Mouse (Mus musculus) adrenal gland, postnatal 14 days (tissue): ENCODE data around the gene Adra1d. TPM values are rescaled to one million over a fixed set of nuclear protein-coding genes. Genes with fewer than 3 reads are reported as not detected.
A peak's percentile ranks its signal among the peaks of the same experiment; 100 is the strongest.

ENCODE experiments used
- DNase-seq: peaks from one replicate; pipeline ENCODE4 v3.0.0; 2021; ENCODE audit warnings: mixed read lengths
- long read RNA-seq, 2 experiments: library from polyadenylated mRNA; stranded (forward); transcript quantifications; one replicate each; pipeline ENCODE4 v2.0.0; 2021
- total RNA-seq: library from RNA; stranded (reverse); gene quantifications from 2 replicates; pipeline ENCODE4 v1.2.3, GENCODE M21; 2021

Adra1d gene
- total RNA-seq, result 16.9 and 22.4 TPM in 2 replicates
- long read RNA-seq, experiment 1, transcript Adra1d-201 (2 exons, 1,899 nt), result major isoform, 30 of 32 reads
- long read RNA-seq, experiment 1, partial matches to known transcripts, result 0 of 32 reads
- long read RNA-seq, experiment 1, other reads (novel, unspliced or antisense), result 2 of 32 reads
- long read RNA-seq, experiment 2, transcript Adra1d-201 (2 exons, 1,899 nt), result major isoform, 8 of 11 reads
- long read RNA-seq, experiment 2, partial matches to known transcripts, result 0 of 11 reads
- long read RNA-seq, experiment 2, other reads (novel, unspliced or antisense), result 3 of 11 reads

- peak; percentile 79 for DNase-seq
Observed at GRCm38 (mm10) chr2:131561891-131562585, at the start of gene Adra1d. Gene Adra1d (minus strand): TSS chr2:131562283.

GRCm38 (mm10) chr2:131601881-131602280 is 39.8 kb upstream of the Adra1d start:
- no peak for DNase-seq

DNA sequence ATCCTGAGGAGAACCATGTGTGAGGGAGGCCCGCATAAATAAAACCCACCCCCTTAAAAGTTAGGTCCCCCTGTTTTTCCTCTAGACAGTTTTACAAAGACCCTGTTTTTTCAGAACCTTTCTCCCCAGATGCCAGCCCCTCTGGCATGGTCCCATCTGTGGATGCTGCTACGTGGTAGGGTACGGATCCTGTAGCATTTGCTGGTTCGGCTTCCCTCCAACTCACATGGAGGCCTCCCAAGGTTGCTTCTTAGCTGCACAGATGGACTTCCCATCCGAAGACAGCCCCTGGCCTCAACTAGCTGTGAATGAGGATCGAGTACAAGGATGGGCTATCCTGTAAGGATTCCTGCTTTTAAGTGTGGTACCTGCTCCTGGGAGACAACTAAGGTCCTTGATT is 32.8 kb upstream of the Adra1d start:
- no peak for DNase-seq

DNA sequence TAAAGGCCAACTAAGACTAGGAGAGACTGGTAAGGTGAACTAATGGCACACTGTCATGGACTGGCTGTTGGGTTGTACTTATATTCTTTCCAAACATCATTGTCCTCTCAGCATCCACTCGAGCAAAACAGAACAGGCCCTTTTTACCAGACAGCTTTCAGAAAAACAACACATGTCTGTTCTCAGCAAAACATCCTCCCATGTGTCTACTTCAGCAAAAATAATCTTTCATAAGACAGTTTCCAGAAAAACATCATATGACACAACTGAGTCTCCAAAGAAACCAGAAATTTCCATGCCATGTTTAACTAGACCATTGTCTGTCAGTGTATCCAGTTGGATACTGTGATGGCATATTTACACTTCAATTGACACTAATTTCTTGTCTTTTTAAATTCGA is 25.4 kb upstream of the Adra1d start:
- DNase-seq, result no peak

DNA sequence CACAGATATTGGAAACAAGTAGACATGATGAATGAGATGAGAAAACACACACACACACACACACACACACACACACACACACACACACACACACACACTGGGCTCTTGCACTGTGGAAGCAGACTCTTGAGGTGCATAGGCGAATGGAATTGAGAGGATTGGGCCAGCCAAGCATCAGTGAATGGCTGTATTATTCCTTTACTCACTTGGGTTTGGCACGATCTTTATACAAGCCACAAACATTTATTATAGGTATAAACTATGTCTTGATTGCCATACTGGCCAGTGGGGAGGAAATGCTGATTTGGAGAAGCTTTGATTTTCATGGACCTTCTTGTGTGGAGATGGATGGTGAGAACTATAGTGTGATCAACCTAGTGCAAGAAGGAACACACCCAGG is 19.4 kb upstream of the Adra1d start:
- DNase-seq, result no peak

- peak; percentile 90 for DNase-seq
Observed at GRCm38 (mm10) chr2:131562586-131563122, 571 bp upstream of the Adra1d start.

DNA sequence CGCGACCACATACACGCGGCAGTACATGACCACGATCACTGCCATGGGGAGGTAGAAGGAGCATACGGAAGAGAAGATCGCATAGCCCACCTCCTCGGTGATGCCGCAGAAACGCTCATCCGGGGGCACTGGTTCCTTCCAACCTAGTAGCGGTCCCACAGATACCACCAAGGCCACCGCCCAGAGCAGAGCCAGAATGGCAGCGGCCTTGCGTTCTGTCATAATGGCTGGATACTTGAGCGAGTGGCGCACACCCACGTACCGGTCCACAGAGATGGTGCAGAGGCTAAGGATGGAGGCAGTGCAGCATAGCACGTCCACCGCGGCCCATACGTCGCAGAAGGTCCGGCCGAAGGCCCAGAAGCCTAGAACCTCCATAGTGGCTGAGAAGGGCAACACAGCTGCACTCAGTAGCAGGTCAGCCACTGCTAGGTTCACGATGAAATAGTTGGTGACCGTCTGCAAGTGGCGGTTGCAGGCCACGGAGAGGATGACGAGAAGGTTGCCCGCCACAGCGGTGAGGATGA is 676 bp downstream of the Adra1d start:
- peak; percentile 31 for DNase-seq

- peak; percentile 52 for DNase-seq
Observed at GRCm38 (mm10) chr2:131560205-131560919, 1.7 kb downstream of the Adra1d start.

DNA sequence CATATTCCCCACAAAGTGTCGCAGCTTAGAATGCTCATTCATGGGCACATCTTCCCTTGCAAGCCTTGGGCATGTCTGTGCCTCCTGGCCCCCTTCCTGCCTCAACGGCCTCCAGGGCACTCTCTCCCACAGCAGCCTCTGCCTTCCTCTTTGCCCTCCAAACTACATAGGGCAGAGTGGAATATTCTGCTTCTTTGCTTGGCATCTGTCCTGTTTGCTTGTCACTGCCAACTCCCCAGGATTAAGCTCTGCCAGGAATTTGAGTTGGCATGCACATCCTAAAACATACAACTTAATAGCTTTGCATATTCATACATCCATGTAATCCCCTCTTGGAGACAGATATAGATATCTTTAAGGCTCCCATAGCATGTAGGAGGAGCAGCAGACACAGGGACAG is 4.2 kb downstream of the Adra1d start:
- DNase-seq, result peak; percentile 32

DNA sequence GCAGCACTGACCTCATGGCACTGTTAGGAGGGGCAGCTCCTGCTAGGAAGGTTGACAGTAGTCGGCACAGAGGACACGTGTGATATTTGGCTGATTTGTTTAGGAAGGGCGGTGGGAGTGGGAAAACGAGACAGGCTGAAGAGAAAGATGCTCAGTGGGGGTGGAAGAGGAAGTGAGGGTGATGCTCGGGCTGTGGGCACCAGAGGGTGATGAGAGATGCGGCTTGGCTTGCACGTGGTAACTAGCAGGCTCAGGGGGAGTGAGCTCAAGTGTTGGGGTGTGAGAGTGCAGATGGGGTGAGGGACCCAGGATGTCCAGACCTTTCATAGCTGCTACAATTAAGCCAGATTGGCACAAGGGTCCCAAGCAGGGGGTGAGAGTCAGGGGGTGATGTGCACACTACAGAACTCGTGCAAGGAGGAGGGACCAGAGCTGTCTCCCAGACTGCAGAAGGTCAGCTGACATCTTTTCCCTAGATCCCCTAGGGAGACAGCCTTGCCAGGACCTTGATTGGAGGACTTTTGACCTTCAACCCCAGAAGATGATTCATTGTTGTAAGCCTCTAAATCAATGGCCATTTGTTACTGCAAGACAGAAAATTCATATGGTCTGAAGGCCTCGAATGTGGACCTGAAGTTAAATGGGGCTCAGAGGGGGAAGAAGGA is 9.2 kb downstream of the Adra1d start:
- DNase-seq, result peak; percentile 60

GRCm38 (mm10) chr2:131551701-131552620 is 10.1 kb downstream of the Adra1d start:
- peak; percentile 66 for DNase-seq

DNA sequence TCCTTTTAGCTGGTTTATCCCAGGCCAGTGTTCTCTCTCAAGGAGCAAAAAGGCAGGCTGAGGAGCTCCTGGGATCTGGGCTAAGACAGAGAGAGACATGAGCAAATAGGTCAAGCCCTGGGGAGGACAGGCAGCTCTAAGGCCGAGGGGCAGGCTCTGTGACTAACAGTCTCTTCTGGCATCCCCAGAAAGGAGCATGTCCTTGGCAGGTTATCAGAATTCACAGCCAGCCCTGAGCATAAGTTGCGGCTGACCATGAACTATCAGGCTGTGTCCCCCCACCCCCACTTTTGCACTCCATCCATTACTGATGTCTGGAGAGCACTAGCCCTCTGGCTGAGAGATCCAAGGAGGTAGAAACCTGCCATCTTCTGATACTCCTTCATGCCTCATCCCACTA is 11.2 kb downstream of the Adra1d start:
- peak; percentile 90 for DNase-seq

GRCm38 (mm10) chr2:131550474-131550873 is 11.6 kb downstream of the Adra1d start:
- peak; percentile 24 for DNase-seq

DNA sequence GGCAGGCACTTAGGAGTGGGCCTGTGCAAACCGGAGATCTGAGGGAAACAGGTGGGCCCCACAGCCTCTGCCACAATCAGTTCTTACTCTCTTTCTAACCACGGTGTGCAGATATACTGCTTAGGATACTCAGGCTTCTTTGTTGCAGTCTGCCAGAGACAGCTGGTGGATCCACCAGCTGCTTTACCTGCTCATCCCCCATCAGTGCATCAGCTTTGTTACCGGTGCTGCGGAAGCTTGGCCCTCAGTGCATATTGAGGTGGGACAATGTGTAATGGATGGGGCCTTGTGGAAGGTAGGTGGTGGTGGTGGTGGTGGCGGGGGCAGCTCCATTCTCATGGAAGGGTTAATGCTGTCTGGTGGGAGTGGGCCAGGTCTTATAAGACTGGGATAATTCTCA is 13.0 kb downstream of the Adra1d start:
- DNase-seq, result no peak

DNA sequence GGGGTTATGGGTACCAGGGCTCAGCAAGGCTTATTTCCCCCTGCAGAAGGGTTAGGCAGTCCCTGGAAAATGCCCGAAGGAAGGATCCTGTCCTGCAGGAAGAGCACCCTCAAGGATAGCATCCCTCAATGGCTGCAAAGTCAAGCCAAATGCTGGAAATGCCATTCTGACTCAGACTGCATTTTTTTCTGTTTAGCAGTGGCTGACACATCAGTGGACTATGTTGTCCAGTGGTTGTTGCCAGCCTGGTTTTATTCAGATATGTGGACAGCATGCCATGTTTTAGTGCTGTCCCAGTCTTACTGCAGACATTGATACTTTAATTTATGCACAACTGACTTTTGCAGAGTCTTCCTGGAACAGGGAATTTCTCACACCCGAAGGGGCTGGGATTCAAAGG is 13.8 kb downstream of the Adra1d start:
- DNase-seq, result peak; percentile 60

- DNase-seq, result no peak
Observed at GRCm38 (mm10) chr2:131546745-131547408, 15.2 kb downstream of the Adra1d start.

DNA sequence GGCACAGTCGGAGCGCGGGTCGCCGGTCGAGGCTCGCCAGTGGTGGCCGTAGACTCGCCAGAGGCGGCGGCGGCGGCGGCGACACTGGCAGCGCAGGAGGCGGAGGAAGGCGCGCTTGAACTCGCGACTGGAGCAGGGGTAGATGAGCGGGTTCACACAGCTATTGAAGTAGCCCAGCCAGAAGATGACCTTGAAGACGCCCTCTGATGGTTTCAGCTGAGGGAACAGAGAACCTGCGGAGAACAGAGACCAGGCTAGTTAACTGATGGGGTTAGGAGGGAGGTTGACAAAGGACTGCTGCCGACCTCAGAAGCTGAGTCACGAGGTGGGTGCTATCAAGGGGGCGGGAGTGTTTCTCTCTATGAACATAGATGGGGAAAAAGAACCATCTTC is 15.8 kb downstream of the Adra1d start:
- no peak for DNase-seq

GRCm38 (mm10) chr2:131545386-131546307 is 16.4 kb downstream of the Adra1d start:
- DNase-seq, result peak; percentile 68

- DNase-seq, result peak; percentile 47
Observed at GRCm38 (mm10) chr2:131542531-131542930, 19.6 kb downstream of the Adra1d start.
